Mouse (Mus musculus) large intestine, adult 2 months (tissue): ENCODE measurements around the gene Axin2. TPM values are rescaled to one million over a fixed set of nuclear protein-coding genes. Genes with fewer than 3 reads are reported as not detected.

Experiments used
- DNase-seq: peaks from one replicate; pipeline ENCODE4 v3.0.0-alpha.2; 2012; ENCODE audit warnings: low read depth, low spot score
- WGBS: fragments of 180-500 bp; shearing (Covaris S2); methylation state at CpG from one replicate; pipeline ENCODE4 v1.1.7; 2018; 5-methylcytosine and 5-hydroxymethylcytosine counted together
- polyA plus RNA-seq: library from polyadenylated mRNA; depleted of rRNA; stranded (reverse); fragments of >200 nt; gene quantifications from 2 replicates; pipeline ENCODE4 v1.2.3, GENCODE M21; 2012; rRNA removed

Axin2 gene
- polyA plus RNA-seq, 1 experiment: 37.3 TPM

DNA sequence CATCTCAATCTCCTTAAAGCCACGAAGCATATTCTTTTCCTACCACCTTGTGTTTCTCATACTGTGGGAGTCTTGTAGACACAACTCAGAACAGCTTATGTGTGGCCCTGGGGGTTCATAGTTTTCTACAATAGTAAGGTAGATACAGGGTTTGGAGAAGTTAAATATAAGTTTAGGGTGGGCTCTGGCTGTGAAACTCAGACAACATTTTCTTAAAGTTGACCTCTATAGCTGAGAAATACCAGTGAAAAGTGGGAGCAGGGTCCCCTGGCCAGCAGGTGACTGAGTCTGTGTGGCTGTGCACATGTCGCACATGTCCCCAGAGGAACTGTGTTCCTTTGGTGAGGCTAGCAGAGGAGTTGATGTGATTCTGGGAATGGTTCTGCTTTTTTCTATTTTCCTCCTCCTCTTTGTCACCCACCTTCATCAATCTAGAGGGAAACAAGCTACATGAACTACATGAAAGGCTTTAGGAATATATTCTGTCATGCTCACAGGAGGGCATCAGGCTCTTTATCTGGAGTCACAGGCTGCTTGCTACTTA, 75.9 kb downstream of the Axin2 start:
- DNase-seq: no peak

DNA sequence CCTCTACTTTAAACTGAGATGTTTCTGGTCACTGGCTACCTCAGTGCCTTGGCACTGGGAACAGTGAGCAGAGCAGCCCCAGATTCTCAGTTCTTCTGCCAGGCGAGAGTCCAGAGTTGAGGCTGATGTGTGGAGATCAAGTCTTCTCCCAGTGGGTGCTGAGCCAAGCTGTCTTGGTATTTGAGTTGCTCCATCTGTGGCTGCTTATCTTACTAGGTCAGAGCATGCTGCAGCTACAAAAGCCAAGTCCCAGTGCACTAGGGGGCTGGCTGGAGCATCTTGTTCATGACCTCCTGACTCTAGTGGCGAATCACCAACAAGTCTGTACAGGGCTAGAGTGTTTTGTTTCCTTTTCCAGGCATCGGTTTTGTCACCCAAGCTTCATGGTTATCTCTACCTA, 77.7 kb downstream of the Axin2 start:
- no peak for DNase-seq
- 80% methylated on average over 3 of the region's 3 CpGs for WGBS

More for the DNA sequence above, 75.9 kb downstream of the Axin2 start:
- 96% methylated on average over 2 of the region's 2 CpGs for WGBS

Other genes with a start within 250 kb of the Axin2 start
- not detected in 2 replicates for gene E030025P04Rik, start 224.0 kb downstream of the Axin2 start, polyA plus RNA-seq